Mouse (Mus musculus): ENCODE measurements at regions not wholly inside any gene's neighbourhood (a gene's known extent, or its start where the extent isn't known, plus 50 kb on each side); places are given as distances from the start of the nearest gene placed in this dataset.

GRCm38 (mm10) chr9:68109841-68110240 lies 269.6 kb downstream of the Vps13c start:
- TF ChIP-seq POLR2AphosphoS2 (IDR thresholded peaks at IDR 0.05; ENCODE audit: low read depth, low read length) (no peak), CTCF (conservative IDR thresholded peaks at IDR 0.05 in 1 of 2, IDR thresholded peaks at IDR 0.05 in 1 of 2; ENCODE audit: low read depth in 2 of 2, low read length in 2 of 2) (no peak), CHD2 (IDR thresholded peaks at IDR 0.05; ENCODE audit: low read length) (no peak), JUN (IDR thresholded peaks at IDR 0.05; ENCODE audit: insufficient read depth, low read depth, low read length) (no peak), ETS1 (conservative IDR thresholded peaks at IDR 0.05; ENCODE audit: low read depth, low read length) (no peak)
- no peak overlapping the region for H3K9ac ChIP-seq (ENCODE audit: insufficient read depth, low read depth)
- no peaks in the 10 kb centered on the region for H3K79me2 ChIP-seq (replicated peaks; ENCODE audit: control insufficient read depth, extremely low read depth, insufficient read depth, poor library complexity, severe bottlenecking)
- no peak overlapping the region for H3K4me3 ChIP-seq (replicated peaks in 1 of 3; ENCODE audit: low read depth in 2 of 3, low read length in 2 of 3, poor library complexity in 1 of 3)
- dilution Hi-C loops (cut with MboI; ENCODE audit: extremely low pct_ligation_motif_present, extremely low pct_unique_long_range_greater_than_20kb, low sequenced_read_pairs), result no loop called here
- H3K4me2 ChIP-seq (ENCODE audit: insufficient read depth, low read depth, poor library complexity, severe bottlenecking), result no peak overlapping the region
- no peaks in the 10 kb centered on the region for H3K9me3 ChIP-seq (replicated peaks; ENCODE audit: low read length)
- DNase-seq (ENCODE audit: extremely low read depth), result no peak
- no peak overlapping the region for H3K27ac ChIP-seq (ENCODE audit: insufficient read depth, low read depth)
- no peaks in the 10 kb centered on the region for H3K36me3 ChIP-seq (replicated peaks in 1 of 2; ENCODE audit: control insufficient read depth in 1 of 2, insufficient read depth in 1 of 2, low read length in 1 of 2)
- H3K4me1 ChIP-seq (ENCODE audit: control insufficient read depth in 1 of 2, insufficient read depth in 2 of 2), result no peaks in the 10 kb centered on the region
- peaks cover 9% of the 10 kb centered on the region for H3K27me3 ChIP-seq (replicated peaks)
- in situ Hi-C loops (cut with MboI; ENCODE audit: low pct_ligation_motif_present, low pct_unique_long_range_greater_than_20kb, low sequenced_read_pairs), result no loop called here

DNA sequence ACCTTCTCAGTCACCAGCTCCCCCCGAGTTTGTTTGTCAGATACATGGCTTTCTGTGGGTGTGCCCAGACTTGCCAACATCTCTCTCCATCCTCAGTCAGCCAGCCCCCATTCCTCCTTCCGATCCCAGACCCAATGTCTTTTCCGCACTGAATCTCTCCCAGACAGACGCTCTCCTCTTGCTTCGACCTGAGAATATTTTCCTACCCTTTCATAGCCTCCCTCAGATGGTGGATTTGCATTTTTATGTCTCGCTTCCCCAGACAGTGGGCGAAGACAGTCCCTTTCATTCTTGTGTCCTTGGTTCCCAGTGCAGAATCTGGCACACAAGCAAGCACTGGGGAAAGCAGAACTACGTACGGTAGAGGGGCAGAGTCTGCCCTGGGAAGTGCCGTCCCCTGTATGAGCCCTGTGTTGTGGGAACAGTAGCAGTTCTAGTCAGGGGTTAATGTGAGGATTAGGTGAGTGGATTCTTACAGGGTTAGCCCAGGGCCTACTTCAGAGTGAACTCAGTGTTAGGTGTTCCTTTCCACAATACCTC lies 275.0 kb downstream of the Vps13c start:
- Histone ChIP-seq H3K36me3 (replicated peaks in 1 of 2; ENCODE audit: control insufficient read depth in 1 of 2, insufficient read depth in 1 of 2, low read length in 1 of 2) (no peaks in the 10 kb centered on the region), H3K9me3 (replicated peaks; ENCODE audit: low read length) (no peaks in the 10 kb centered on the region), H3K27ac (ENCODE audit: insufficient read depth, low read depth) (no peak overlapping the region), H3K4me2 (ENCODE audit: insufficient read depth, low read depth, poor library complexity, severe bottlenecking) (no peak overlapping the region), H3K4me3 (replicated peaks in 1 of 3; ENCODE audit: low read depth in 2 of 3, low read length in 2 of 3, poor library complexity in 1 of 3) (no peak overlapping the region), H3K27me3 (replicated peaks) (peaks cover 6% of the 10 kb centered on the region), H3K79me2 (replicated peaks; ENCODE audit: control insufficient read depth, extremely low read depth, insufficient read depth, poor library complexity, severe bottlenecking) (no peaks in the 10 kb centered on the region), H3K4me1 (ENCODE audit: control insufficient read depth in 1 of 2, insufficient read depth in 2 of 2) (no peaks in the 10 kb centered on the region), H3K9ac (ENCODE audit: insufficient read depth, low read depth) (no peak overlapping the region)
- TF ChIP-seq MAX (IDR thresholded peaks at IDR 0.05; ENCODE audit: low read length) (no peak), CTCF (conservative IDR thresholded peaks at IDR 0.05 in 1 of 2, IDR thresholded peaks at IDR 0.05 in 1 of 2; ENCODE audit: low read depth in 2 of 2, low read length in 2 of 2) (no peak), UBTF (IDR thresholded peaks at IDR 0.05; ENCODE audit: low read depth, low read length) (no peak), ETS1 (conservative IDR thresholded peaks at IDR 0.05; ENCODE audit: low read depth, low read length) (no peak), PAX5 (IDR thresholded peaks at IDR 0.05; ENCODE audit: low read length) (no peak), ELF1 (IDR thresholded peaks at IDR 0.05; ENCODE audit: low read depth, low read length) (no peak), ZC3H11A (IDR thresholded peaks at IDR 0.05; ENCODE audit: low read depth, low read length) (no peak)
- dilution Hi-C loops (cut with MboI; ENCODE audit: extremely low pct_ligation_motif_present, extremely low pct_unique_long_range_greater_than_20kb, low sequenced_read_pairs), result no loop called here
- in situ Hi-C loops (cut with MboI; ENCODE audit: low pct_ligation_motif_present, low pct_unique_long_range_greater_than_20kb, low sequenced_read_pairs), result no loop called here
- no peak for DNase-seq (ENCODE audit: extremely low read depth)

GRCm38 (mm10) chr9:68116221-68116741 lies 276.1 kb downstream of the Vps13c start:
- no peak overlapping the region for H3K9ac ChIP-seq (ENCODE audit: insufficient read depth, low read depth)
- no peak overlapping the region for H3K27ac ChIP-seq (ENCODE audit: insufficient read depth, low read depth)
- dilution Hi-C loops (cut with MboI; ENCODE audit: extremely low pct_ligation_motif_present, extremely low pct_unique_long_range_greater_than_20kb, low sequenced_read_pairs), result no loop called here
- H3K27me3 ChIP-seq (replicated peaks), result peaks cover 3% of the 10 kb centered on the region
- H3K4me2 ChIP-seq (ENCODE audit: insufficient read depth, low read depth, poor library complexity, severe bottlenecking), result no peak overlapping the region
- TF ChIP-seq MYC (IDR thresholded peaks at IDR 0.05; ENCODE audit: low read depth, low read length) (no peak), RAD21 (IDR thresholded peaks at IDR 0.05; ENCODE audit: low read depth, low read length) (no peak), MEF2A (IDR thresholded peaks at IDR 0.05; ENCODE audit: borderline replicate concordance, low read depth, low read length) (no peak), ZKSCAN1 (IDR thresholded peaks at IDR 0.05; ENCODE audit: borderline replicate concordance, low read depth, low read length) (no peak), MXI1 (IDR thresholded peaks at IDR 0.05; ENCODE audit: low read depth, low read length) (no peak), JUND (conservative IDR thresholded peaks at IDR 0.05; ENCODE audit: low read depth, low read length) (no peak), HCFC1 (IDR thresholded peaks at IDR 0.05; ENCODE audit: low read depth, low read length) (no peak), MAFK (IDR thresholded peaks at IDR 0.05; ENCODE audit: insufficient replicate concordance, low read length) (no peak), UBTF (IDR thresholded peaks at IDR 0.05; ENCODE audit: low read depth, low read length) (no peak), ZMIZ1 (IDR thresholded peaks at IDR 0.05; ENCODE audit: low read depth, low read length) (no peak), USF1 (IDR thresholded peaks at IDR 0.05; ENCODE audit: low read depth, low read length) (no peak), SMC3 (IDR thresholded peaks at IDR 0.05; ENCODE audit: low read depth, low read length) (no peak), NELFE (IDR thresholded peaks at IDR 0.05; ENCODE audit: low read depth, low read length) (no peak), ZNF384 (IDR thresholded peaks at IDR 0.05; ENCODE audit: low read depth, low read length) (no peak), ETS1 (conservative IDR thresholded peaks at IDR 0.05; ENCODE audit: low read depth, low read length) (no peak), RCOR1 (conservative IDR thresholded peaks at IDR 0.05; ENCODE audit: low read depth, low read length) (no peak), PAX5 (IDR thresholded peaks at IDR 0.05; ENCODE audit: low read length) (no peak), JUN (IDR thresholded peaks at IDR 0.05; ENCODE audit: insufficient read depth, low read depth, low read length) (no peak)
- no peak for DNase-seq (ENCODE audit: extremely low read depth)
- in situ Hi-C loops (cut with MboI; ENCODE audit: low pct_ligation_motif_present, low pct_unique_long_range_greater_than_20kb, low sequenced_read_pairs), result no loop called here
- H3K36me3 ChIP-seq (replicated peaks in 1 of 2; ENCODE audit: control insufficient read depth in 1 of 2, insufficient read depth in 1 of 2, low read length in 1 of 2), result no peaks in the 10 kb centered on the region
- no peaks in the 10 kb centered on the region for H3K4me1 ChIP-seq (ENCODE audit: control insufficient read depth in 1 of 2, insufficient read depth in 2 of 2)
- H3K4me3 ChIP-seq (replicated peaks in 1 of 3; ENCODE audit: low read depth in 2 of 3, low read length in 2 of 3, poor library complexity in 1 of 3), result no peak overlapping the region
- no peaks in the 10 kb centered on the region for H3K79me2 ChIP-seq (replicated peaks; ENCODE audit: control insufficient read depth, extremely low read depth, insufficient read depth, poor library complexity, severe bottlenecking)
- H3K9me3 ChIP-seq (replicated peaks; ENCODE audit: low read length), result no peaks in the 10 kb centered on the region
